Mouse (Mus musculus) lung, adult 10 weeks (tissue): ENCODE data around the gene Gm5938. TPM values are rescaled to one million over a fixed set of nuclear protein-coding genes. Genes with fewer than 3 reads are reported as not detected.

Experiments
- polyA plus RNA-seq: library from polyadenylated mRNA; stranded (reverse); fragments of 350-450 nt; fragmentation: Illumina TruSeq; extraction: RNeasy Lipid Tissue Mini Kit (QIAGEN cat#74804); gene quantifications from one replicate; pipeline ENCODE4 v1.2.3, GENCODE M21; 2014; ENCODE audit warnings: low read depth, low replicate concordance; ENCODE audit not compliant: insufficient read depth

Gm5938 gene
- not detected for polyA plus RNA-seq

DNA sequence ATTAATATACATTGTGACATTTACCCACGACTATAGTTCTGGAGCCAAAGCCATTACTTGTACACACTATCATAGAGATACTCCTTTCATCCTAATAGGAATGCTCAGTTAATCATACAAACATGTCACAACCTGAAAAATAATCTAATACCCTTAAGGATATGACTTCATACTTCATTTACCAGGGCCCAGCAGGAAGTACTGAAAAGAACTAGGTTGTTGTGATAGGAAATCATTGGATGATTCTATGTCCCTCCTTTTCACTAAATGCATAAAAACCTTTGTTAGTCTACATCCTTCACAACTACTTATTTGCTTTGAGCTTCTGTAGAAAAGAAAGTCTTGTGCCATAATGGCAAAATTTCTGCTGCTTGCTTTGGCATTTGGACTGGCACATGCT is at the start of gene Gm5938:
Gene Gm5938 (plus strand): TSS at position 301 of the 400 bp plus-strand sequence.

DNA sequence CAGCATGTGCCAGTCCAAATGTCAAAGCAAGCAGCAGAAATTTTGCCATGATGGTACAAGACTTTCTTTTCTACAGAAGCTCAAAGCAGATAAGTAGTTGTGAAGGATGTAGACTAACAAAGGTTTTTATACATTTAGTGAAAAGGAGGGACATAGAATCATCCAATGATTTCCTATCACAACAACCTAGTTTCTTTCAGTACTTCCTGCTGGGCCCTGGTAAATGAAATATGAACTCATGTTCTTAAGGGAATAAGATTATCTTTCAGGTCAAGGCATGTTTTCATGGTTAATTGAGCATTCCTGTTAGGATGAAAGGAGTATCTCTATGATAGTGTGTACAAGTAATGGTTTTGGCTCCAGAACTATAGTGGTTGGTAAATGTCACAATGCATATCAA is 34.0 kb upstream of the Gm5938 start, which contains the start of gene Obp1a:
Gene Obp1a (minus strand): TSS at position 101 of the 400 bp plus-strand sequence.

Other genes with a start within 250 kb of the Gm5938 start
- not detected for gene 5430402E10Rik, start 200.4 kb upstream of the Gm5938 start, polyA plus RNA-seq
- gene Obp1a, start 34.1 kb upstream of the Gm5938 start, polyA plus RNA-seq: not detected
- not detected for gene Obp1b, start 61.3 kb downstream of the Gm5938 start, polyA plus RNA-seq
- not detected for gene Gm14743, start 120.5 kb downstream of the Gm5938 start, polyA plus RNA-seq
- gene 4930480E11Rik, start 244.2 kb downstream of the Gm5938 start, polyA plus RNA-seq: not detected